Mouse (Mus musculus): Measurements from ENCODE around the gene Gdpd4.

Gdpd4 gene

DNA sequence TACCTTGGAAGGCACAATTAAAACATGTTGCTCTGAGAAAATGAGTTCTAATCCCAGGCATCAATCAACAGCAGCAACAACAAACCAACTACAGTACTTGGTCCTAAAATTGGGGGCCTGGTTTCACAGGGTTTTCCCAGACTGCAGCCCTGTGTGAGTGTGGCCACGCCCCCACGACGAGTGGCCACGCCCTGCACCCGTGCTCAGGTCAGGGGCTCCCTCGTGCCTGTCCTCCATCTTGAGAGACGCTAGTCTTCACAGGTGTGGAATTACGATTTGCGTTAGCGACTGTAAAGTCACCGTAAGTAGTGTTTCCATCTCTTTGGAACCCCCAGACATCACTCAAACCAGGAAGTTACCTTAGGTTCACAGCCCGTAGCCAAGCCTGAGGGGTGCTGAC is at the start of gene Gdpd4:
TSS of gene Gdpd4 (plus strand) at position 214 of the 400 bp plus-strand sequence.
- DNase-seq (ENCODE audit: low spot score) = no peak

DNA sequence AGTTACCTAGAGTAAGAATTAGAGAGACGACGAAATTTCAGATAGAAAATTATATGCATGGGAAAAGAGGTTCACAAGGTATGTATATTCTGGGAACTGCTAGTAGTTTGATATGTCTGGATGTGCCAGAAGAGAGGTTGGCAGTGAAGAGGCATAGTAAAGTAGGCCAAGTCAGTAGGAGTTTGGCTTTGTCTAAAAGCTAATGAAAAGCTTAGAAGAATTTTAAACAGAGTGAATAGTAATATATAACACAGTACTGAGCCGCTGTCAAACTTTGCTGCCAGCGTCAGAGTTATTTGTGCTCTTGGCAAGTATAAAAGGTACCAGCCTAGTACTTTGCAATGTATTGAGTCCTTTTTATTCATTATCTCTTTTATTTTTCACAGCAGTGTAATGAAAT is 47.4 kb upstream of the Gdpd4 start:
- DNase-seq (ENCODE audit: low spot score) = no peak

DNA sequence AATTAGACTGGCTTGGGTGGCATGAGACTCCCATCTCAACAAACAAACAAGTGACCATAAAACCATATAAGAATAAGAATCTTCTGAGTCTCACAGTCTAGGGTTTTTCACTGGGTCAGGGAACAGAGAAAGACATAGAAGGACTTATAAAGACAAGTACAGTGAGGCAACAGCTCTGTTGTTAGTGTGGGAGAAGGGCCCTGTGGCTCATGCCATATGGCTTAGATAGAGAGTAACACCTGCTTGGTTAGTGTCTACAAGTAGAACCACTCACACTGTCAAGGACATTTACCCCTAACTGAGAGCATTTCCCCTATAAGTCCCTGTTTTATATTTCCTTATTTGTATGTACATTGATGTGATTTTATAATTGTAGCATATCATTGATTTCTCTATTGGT is 46.4 kb upstream of the Gdpd4 start:
- DNase-seq (ENCODE audit: low spot score) = no peak

DNA sequence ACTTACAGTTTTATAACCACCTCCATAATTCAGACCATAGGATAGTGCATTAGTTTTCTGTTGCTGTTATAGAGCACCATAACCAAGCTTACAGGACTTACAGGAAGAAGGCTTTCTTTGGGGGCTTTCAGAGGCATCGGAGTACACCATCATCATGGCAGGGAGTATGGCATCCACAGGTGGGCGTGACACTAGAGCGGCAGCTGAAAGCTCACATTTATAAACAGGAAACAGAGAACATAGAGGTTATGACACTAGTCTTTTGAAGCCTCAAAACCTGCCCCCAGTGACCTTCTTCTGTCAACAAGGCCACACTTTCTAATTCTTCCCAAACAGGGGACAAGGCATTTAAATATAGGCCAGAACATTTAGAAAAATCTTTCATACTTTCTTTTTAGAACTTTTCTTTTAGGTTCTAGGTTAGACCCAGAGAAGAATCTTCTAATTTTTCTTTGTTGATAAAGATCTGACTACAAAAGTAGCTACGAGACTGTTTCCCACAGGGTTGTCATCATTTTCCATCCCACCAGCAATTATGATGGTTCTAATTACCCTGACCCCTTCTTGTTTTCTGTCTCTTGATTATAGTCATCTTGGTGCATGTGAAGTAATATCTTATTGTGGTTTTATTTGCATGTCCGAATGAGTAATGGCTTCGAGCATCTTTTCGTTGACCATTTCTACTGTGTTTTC is 41.8 kb upstream of the Gdpd4 start:
- DNase-seq (ENCODE audit: low spot score) = no peak

DNA sequence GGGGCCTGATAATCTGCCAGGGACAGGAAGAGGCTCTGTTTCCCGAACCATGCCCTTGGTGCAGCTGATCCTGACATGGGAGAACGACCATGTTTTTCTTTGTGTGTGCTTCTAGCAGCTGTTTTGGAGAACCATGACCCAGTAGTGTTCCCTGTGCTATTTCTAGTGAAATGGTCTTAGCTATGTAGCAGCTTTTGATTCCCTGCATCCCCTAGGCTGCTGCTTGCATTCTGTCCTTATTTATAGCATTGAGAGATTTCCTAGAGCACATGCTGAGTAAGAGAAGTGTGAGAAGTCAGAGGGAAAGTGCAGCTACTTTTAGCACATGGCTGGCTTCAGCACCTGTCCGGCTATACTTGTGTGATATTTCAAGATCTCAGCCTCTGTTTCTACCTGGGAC is 8.1 kb upstream of the Gdpd4 start:
- no peak for DNase-seq (ENCODE audit: low spot score)

DNA sequence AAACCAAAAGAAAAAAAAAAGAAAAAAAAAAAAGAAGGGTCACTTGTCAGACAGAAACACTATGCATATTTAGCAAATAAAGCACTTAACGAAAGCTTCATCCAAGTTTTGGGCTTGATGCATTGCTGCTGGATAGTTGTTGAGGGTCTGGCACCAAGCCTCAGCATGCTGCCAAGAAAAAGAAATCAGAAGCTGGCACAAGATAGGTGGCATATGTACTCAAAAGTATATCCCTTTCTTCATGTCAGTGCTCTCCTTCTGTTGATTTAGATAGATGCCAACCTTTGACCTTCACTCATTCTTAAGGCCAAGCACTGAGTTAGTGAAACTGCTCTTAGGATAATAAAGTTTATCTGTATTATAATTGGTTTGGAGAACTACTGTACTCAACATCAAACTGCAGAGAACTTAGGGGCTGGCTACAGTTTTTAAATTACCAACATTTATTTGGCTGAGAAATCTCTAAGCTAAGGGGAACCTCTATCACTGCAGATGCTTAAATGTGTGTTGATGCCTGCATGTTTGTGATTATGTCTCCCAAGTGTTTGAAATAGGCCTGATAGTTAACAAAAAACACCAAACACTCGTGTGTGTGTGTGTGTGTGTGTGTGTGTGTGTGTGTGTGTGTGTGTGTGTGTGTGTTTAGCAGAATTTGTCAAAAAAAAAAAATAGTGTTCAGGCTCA is 4.8 kb upstream of the Gdpd4 start:
- DNase-seq (ENCODE audit: low spot score) = no peak

DNA sequence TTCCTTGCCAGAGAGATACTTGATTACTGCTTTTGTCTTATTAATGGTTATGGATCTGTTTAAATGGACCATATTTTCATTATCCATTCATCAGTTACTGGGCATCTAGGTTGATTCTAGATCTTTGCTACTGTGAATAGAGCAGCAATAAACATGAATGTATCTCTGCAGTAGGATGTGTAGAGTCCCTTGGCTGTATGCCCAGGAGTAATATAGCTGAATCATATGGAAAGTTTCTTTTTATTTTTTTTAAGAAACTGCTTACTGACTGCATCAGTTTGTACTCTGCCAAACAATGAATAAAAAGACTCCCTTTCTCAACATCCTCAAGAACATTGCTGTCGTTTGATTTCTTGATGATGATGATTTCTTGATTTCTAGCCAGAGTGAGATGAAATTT is 6.1 kb downstream of the Gdpd4 start:
- no peak for DNase-seq (ENCODE audit: low spot score)

DNA sequence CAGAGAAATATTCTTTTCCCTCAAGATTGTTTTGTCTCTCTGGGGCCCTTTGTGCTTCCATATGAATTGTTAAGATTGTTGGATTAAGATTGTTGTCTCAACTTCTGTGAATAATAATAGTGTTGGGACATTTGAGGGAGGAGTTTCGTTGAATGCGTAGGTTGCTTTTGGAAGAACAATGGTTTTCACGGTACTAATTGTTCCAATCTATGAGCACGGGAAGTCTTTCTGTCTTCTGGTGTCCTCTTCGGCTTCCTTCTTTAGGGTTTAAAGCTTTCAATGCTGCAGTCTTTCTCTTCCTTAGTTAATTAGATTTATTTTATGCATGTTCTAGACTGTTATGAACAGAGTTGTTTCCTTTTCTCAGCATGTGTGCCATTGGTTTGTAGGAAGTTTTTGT is 7.2 kb downstream of the Gdpd4 start:
- no peak for DNase-seq (ENCODE audit: low spot score)

DNA sequence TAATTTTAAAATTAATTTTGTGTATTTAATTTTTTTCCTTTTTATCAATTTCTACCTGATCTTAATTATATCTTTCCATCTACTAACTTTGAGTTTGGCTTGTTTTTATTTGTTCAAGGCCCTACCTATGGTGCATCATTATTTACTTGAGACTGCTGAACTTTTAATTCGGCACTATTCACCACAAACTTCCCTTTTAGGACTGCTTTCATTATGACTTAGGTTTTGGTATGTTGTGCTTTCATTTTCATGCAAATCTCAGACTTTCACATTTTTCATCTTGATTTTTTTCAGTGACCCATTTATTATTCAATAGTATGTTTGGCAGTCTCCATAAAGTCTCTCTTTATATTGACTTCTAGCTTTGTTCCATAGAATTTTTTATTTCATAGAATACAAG is 24.7 kb downstream of the Gdpd4 start:
- DNase-seq (ENCODE audit: low spot score) = no peak

DNA sequence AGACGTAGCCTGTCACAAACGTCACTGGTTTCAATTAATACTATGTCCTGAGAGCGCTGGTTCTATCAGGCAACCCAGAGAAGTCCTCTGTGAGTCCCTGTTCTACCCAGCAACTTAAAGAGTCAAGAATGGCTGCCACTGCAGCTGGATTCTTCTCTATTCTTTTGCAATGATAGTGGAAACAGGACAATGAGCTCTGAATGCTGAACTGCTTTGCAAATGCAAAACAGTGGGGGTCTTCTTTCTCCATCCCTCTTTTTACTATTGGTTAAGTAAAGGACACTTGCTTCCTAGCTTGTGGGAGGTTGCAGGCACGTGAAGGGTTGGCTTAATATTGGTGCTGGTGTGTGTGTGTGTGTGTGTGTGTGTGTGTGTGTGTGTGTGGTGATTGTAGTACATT is 52.7 kb downstream of the Gdpd4 start:
- DNase-seq (ENCODE audit: low spot score) = no peak

DNA sequence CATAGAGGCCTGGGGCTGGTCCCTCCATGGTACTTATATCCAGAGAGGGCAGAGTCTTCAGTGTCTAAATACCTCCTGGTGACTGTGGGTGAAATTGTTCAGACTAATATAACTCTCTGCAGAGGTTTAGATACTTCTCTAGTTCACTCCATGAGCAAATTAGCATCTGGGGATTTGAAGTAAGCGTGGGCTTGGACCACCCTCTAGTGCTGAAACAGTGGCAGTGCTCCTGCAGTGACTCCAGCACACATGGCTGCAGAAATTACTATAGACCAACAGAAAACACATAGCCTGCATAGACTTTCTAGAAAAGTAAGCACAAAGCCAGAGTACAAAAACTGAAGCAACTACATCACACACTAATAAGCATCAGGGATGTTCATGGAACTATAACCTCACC is 57.7 kb downstream of the Gdpd4 start:
- DNase-seq (ENCODE audit: low spot score) = peak; percentile 38

DNA sequence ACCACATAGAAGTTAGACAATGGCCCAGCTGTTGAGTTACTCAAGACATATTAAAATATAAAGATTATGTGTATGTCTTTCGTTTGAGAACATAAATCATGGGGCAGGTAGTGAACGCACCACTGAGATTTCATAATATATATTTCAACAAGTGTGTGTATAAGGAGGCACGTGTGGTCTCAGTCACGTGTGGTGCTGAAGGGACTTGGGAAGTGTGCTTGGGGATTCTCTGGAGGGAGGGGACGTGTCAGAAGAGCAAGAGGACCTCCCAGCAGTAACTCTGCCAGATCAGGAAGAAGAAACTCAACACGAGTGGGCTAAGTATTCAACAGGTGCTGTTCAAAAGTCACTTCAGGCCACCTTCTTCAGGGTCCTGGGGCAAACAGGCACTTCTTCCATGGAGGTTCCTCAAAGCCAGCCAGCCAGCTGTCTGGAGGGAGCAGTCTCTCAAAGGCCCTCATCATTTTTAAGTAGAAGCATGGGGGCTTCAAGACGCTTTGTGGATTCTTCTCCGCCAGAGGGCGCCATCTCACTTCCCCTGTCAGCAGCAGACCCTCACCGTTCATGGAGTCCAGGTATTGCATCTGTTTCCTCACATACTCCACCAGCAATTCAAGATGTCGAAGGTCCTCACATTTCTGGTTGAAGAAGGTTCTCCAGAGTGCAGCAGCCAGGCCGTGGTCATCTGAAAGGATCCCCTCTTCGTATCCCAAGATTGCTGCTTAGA is 64.5 kb downstream of the Gdpd4 start:
- peak; percentile 21 for DNase-seq (ENCODE audit: low spot score)

DNA sequence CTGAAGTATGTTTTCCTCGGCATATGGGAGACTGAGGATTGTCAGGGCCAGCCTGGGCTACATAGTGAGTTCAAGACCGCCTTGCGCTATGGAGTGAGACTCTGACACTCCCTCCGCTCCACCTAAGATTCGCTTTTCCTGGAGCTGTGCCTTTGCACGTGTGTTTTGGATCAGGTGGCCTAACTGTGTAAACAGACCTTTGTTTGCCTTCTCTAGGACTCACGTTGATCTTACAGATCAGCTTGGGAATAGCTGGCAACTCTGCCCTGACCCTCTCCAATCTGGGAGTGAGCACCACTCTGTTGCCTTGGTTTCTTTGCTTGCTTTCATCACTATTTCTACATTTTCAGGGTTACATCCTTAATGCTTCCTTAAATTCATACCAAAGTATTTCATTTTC is 82.9 kb downstream of the Gdpd4 start:
- no peak for DNase-seq (ENCODE audit: low spot score)

DNA sequence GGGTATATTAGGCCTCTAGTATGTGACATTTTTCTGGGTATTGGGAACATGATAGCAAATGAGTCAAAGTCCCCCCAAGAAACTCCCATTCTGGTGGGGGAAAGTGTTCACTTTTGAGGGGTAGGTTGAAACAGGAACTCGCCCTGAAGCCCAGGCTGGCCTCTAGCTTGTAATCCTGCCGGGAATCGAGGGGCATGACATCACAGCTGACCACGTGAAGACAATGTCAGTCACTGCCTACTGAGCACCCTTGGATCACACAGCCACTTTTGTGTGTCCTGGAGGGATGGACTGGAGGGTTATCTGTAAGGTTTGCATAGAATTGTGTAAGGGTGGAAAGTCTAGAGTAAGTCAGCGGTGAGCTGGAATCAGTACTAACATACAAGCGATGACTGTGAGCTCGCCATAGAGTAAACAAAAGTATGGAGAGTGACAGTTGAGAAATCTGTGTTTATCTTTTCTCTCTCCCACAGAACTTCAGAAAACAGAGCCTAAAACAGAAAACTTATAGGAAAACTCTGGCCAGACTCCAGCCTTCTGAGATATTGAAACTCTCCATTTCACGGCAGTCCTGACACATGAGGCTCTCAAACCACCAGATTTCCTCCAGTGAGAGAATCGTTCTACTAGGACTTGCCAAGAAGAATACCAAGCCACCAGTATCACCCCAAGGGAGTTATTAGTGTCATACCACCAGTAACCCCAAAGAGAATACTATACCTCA is 128.5 kb downstream of the Gdpd4 start:
- no peak for DNase-seq (ENCODE audit: low spot score)

DNA sequence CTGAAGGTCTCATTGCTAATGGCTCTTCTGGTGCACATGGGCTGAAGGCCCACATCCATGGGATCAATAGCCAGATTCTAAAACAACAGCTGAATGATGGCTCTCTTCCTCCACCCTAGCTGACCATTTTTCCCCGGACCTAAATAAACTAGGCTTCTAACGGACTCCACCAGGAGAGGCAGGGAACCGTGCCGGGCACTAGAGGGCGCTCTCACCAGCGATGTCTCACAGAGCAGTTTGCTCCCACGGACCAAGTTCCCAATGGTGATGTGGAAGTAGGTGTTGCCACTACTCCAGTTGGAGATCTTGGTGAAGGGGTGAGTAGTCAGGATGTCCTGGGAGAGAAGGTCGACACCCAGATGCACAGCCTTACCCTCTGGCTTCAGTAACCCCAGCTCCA is 132.2 kb downstream of the Gdpd4 start:
- peak; percentile 33 for DNase-seq (ENCODE audit: low spot score)

DNA sequence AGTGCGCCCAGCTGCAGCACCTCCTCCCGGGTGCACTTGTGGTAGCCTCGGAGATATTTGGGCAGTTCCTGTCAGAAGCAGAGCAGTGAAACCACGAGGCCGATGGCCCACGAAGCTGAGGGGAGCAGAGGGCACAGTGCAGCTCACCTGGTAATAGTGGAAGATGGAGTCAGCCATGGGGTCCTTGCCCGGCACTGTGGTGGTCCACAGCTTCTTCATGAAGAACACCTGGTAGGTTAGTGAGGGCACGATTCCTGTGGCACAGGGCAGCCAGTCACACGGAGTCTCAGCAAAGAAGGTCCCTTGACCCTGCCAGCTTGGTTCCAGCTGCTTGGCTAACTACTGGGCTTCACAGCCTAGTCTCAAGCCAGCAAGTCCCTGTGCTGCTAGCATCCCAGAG is 134.7 kb downstream of the Gdpd4 start:
- no peak for DNase-seq (ENCODE audit: low spot score)

DNA sequence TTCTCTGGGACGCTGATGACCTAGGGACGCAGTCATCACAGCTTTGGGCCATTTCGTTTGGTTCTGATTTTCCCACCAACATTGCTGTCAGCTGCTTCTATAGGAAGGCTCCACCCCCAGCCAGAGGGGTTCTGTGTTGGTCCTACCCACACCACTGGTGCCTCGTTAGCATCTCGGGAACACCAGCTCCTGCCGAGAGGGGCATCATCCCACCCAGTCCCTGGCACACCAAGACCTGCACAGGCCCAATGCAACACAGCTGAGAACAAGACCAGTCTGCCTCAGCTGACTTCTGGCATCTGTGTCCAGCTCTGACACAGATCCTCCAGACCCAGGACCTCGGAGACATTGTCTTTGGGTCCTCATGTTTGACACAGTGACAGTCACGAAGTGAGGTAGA is 135.2 kb downstream of the Gdpd4 start:
- DNase-seq (ENCODE audit: low spot score) = no peak

DNA sequence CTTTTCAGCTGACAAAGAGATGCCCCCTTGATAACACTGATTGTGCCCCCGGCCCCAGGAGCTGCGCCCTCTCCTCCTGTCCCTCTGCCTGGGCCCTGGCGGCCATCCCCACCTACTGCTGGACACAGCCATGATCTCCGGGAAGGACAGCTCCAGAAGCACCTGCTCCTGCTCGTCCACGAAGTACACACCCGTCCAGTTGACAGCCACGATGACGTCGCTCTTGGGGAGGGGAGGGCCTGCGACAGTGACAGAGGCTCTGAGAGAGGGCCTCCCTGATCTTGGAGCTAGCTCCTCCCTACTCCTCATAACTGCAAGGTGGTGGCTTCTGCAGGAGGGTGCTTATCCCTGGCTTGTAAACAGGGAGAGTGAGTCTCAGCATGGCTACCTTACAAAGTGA is 146.5 kb downstream of the Gdpd4 start:
- no peak for DNase-seq (ENCODE audit: low spot score)

DNA sequence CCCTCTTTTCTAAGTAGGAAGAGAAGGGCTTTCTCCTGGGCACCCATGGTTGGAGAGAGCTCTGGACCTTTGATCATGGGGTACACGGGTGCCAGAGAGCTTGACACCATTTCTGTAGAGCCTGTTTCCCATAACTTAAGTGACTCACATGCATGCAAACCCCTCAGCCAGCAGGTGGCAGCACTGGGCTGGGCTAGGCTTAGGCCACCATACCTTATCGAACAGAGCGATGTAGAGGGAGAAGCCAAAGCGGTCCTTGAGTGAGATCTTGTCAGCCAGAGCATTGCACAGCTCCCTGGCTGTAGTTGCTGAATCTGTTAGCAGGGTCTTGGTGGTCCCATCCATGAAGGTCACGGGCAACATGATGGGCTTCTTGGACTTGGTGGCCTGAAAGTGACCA is 151.9 kb downstream of the Gdpd4 start:
- DNase-seq (ENCODE audit: low spot score) = peak; percentile 86

DNA sequence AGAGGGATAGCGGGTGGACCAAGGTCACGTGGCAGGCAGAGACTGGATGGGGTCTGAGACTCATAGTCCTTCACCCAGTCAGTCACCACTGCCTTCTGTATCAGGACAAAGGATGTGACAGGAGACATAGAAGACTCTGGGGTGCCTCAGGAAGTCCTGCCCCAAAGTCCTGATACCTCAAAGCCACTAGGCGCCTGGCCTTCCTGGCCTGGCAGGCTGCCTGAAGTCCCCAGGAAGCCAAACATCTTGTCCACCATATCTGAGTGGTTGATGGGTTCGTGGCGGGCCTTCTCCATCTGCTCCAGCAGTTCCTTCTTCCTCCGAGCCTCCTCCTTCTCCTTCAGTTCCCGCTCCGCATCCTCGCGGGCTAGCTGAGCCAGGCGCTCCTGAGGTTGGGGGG is 157.7 kb downstream of the Gdpd4 start:
- no peak for DNase-seq (ENCODE audit: low spot score)

DNA sequence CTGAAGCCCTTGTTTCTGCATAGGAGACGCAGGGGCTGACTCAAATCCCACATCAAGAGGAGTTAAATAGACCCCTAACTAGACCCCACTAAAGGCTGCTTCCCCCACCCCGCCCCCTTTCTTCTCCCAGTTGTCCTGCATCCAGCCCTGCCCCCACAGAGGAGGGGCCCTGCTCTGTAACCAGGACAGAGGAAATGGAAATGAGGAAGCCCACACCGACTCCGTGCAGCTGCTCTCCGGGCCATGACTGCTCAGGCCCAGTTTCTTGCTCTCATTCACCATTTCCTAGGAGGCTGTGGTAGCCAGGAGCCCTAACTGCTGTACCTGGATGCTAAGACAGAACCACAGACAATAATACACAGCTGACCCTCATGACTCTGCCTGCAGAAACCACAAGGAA is 162.6 kb downstream of the Gdpd4 start:
- no peak for DNase-seq (ENCODE audit: low spot score)

DNA sequence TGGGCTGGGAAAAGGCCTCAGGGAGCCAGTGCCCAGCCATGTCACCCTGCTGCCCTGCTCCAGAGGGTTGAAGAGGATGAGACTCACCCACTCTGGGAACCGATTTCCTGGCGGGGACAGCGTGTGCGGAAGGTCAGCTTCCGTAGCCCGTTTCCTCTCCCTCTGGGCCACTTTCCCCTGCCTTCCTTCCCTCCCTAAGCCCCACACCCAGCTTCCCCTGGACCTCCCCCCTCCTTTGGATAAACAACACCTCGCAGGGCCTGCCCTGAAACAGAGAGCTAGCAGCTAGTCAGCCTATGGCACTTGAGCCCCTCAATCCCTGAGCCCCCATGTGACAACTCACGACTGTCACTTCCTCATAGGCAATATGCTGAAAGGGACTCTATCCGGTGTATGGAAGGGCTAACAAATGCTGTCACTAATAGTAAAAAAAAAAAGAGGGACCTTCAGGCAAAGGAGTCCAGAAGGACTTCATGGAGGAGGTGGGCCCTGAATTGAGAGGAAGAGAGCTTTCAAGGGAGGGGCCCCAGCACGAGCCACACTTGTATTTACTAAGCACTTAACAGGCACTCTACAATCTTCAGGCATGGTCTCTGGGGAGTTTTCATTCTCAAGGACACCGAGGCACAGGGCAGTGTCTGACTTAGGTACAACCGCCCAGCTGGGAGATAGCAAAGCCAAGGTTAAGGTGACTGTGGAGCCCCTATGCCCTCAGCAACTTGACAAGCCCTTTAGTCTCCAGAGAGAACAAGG is 165.0 kb downstream of the Gdpd4 start:
- DNase-seq (ENCODE audit: low spot score) = no peak

All from ovary, postnatal 14 days (tissue).